Mouse (Mus musculus): ENCODE results near the gene Tnni2. TPM values are rescaled to one million over a fixed set of nuclear protein-coding genes. Genes with fewer than 3 reads are reported as not detected.

The Tnni2 gene
- total RNA-seq, 2 experiments from 2014 or later = 5.7 to 7.8 TPM

GRCm38 (mm10) chr7:142425641-142426213 is 15.9 kb upstream of the Tnni2 start:
- intact Hi-C loops (cut with DNase I) = no loop called here
- DNase-seq = peak; percentile 51 to 59

DNA sequence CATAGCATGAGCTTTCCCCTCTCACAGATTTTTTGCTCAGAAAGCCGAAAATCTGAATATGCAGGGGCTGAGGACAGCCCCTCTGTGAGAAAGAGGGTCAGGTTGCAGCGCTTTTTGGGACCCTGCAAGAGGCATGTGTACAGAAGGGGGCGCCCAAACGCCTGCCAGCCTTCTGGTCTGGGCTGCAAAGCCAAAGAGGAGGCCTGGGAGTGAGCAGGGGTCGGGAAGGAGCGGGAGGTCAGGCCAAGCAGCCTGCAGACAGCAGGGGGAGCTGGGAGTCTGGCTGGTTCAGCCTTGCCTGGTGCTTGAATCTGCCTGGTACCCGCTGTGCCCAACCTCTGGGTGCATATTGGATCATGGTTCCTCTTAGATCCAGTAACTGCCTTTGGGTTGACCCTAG is 13.4 kb upstream of the Tnni2 start:
- peak; percentile 44 to 53 for DNase-seq
- intact Hi-C loops (cut with DNase I) = no loop called here

- peak; percentile 43 to 62 for DNase-seq
These were observed 11.4 kb upstream of the Tnni2 start for GRCm38 (mm10) chr7:142430160-142430678.

GRCm38 (mm10) chr7:142431106-142431505 is 10.5 kb upstream of the Tnni2 start:
- intact Hi-C loops (cut with DNase I) = loop anchor here (5.0 kb wide), 1 partner anchor 59 kb away; the partner anchor contains the start of gene Ifitm10
- no peak for DNase-seq

More at GRCm38 (mm10) chr7:142430160-142430678, 11.4 kb upstream of the Tnni2 start:
- intact Hi-C loops (cut with DNase I) = loop anchor here (5.0 kb wide), 1 partner anchor 58 kb away; the partner anchor contains the start of gene Ifitm10

DNA sequence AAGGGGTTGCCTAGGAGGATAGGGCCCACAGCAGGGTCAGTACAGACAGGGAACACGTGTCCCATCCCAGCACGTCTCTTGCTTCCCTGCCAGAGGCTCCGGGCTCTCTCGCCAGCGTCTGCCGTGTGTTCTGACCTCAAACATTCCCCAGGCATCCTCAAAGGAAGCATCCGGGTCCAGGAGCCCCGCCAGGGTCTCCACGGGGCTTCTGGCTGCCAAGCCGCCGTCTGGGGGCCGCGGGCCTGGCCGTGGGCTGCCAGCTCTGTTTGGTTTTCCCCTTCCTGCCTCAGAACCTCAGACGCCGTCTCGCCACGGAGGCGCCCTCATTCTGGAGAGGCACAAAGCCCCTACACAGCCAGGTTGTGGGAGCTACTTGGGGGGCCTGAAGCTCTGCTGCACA is 8.0 kb upstream of the Tnni2 start:
- intact Hi-C loops (cut with DNase I) = loop anchor here (5.0 kb wide), 1 partner anchor 61 kb away; the partner anchor contains the start of gene Ifitm10
- DNase-seq = no peak

DNA sequence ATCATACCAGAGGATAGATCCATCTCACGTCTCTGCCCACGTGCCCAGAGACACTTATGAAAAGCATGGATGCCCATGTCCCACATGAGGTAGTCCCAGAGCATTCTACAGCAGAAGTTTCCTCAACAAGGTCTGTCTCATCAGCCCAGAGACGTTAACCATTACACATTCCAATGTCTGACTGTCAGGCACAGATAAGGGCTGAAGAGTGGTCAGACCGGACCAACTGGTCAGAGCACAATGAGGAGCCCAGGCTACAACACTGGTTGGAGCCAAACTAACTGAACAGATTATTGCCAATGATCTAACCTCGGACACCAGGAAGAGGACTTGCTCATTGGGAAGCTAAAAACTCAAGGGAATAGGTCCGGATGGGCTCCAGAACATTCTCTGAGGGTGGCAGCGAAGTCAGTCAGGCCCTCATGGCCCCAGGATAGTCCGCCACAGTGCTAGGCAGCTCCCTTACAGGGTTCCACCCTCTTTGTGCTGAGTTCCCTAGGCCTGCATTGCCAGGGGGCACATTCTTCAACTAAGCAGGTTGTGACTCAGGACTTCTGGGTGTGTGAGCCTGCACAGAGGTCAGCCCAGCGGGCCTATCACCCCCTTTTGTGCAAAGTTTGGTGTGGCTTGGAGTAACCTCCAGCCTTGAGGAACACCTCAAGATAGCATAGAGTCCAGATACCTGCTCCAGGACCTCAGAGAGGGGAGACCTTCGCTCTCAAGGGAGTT is 7.3 kb upstream of the Tnni2 start, which contains the start of gene Syt8:
Syt8 (plus strand) TSS at position 714 of the 729 bp plus-strand sequence.
- intact Hi-C loops (cut with DNase I) = loop anchor here (5.0 kb wide), 1 partner anchor 62 kb away; the partner anchor contains the start of gene Ifitm10
- no peak for DNase-seq

DNA sequence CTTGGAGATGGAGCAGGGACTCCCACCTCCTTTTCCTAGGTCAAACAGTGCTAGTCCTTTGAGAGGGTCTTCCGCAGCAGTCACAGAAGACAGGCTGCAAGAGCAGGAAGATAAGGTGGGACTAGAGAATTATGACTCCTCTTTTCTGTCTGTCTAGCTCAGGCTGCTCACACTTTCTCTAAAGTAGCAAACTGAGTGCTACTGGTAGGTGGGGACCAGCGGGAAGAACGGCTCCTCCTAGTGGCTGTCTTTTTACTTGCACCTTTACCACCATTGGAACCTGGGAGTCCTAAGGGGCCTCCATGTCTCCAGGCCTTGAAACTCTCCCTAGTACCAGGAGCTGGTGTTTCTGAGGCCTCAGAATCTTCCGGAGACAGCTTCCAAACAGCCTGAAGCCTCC is 6.1 kb upstream of the Tnni2 start:
- intact Hi-C loops (cut with DNase I) = loop anchor here (1.0 to 5.0 kb wide), 2 partner anchors 101 to 118 kb away; no protein-coding TSS in a partner anchor
- peak; percentile 66 to 86 for DNase-seq

GRCm38 (mm10) chr7:142437324-142437723 is 4.3 kb upstream of the Tnni2 start:
- intact Hi-C loops (cut with DNase I) = loop anchor here (5.0 kb wide), 1 partner anchor 120 kb away; no protein-coding TSS in a partner anchor
- DNase-seq = no peak

GRCm38 (mm10) chr7:142439966-142440365 is 1.6 kb upstream of the Tnni2 start:
- no peak for DNase-seq
- intact Hi-C loops (cut with DNase I) = loop anchor here (1.0 to 5.0 kb wide), 5 partner anchors 57 to 232 kb away; no protein-coding TSS in a partner anchor

DNA sequence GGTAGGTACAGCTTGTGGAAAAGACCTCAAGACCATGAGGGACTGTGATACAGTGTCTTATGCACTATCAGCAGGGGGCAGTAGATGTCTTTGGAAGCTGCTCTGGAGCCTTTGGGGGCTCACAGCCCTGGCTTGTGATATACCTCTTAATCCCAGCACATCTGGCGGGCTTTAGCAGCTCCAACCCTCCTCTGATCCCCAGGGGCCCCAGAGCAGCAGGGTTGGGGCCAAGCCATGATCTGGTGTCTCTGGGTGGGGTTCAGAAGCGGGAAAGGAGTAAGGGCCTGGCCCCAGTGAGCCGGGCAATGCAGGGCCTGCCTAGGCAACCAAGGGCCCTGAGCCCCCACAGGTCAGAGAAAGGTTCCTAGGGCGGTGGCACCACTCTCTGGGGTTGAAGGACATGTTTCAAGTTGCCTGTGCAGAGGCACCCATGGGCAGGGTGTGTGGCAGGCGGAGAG is 922 bp upstream of the Tnni2 start:
- DNase-seq = peak; percentile 59 to 79
- intact Hi-C loops (cut with DNase I) = loop anchor here (1.0 to 5.0 kb wide), 4 partner anchors 57 to 232 kb away; no protein-coding TSS in a partner anchor

- no peak for DNase-seq
- intact Hi-C loops (cut with DNase I) = loop anchor here (5.0 kb wide), 2 partner anchors 95 to 230 kb away; no protein-coding TSS in a partner anchor
These were observed 686 bp downstream of the Tnni2 start for GRCm38 (mm10) chr7:142442081-142442907.

GRCm38 (mm10) chr7:142442908-142443420 is 1.4 kb downstream of the Tnni2 start:
- no peak for DNase-seq
- intact Hi-C loops (cut with DNase I) = loop anchor here (5.0 kb wide), 2 partner anchors 94 to 229 kb away; no protein-coding TSS in a partner anchor

GRCm38 (mm10) chr7:142443474-142443873 is 1.9 kb downstream of the Tnni2 start:
- intact Hi-C loops (cut with DNase I) = loop anchor here (5.0 kb wide), 2 partner anchors 94 to 229 kb away; no protein-coding TSS in a partner anchor

GRCm38 (mm10) chr7:142444171-142444570 is 2.6 kb downstream of the Tnni2 start:
- intact Hi-C loops (cut with DNase I) = loop anchor here (5.0 kb wide), 2 partner anchors 93 to 228 kb away; no protein-coding TSS in a partner anchor
- no peak for DNase-seq

More at GRCm38 (mm10) chr7:142443474-142443873, 1.9 kb downstream of the Tnni2 start:
- DNase-seq = no peak

GRCm38 (mm10) chr7:142445324-142445723 is 3.7 kb downstream of the Tnni2 start:
- intact Hi-C loops (cut with DNase I) = no loop called here
- DNase-seq = no peak

- no peak for DNase-seq
- intact Hi-C loops (cut with DNase I) = no loop called here
These were observed 4.7 kb downstream of the Tnni2 start for GRCm38 (mm10) chr7:142446264-142446663.

GRCm38 (mm10) chr7:142449038-142449617 is 7.5 kb downstream of the Tnni2 start:
- no peak for DNase-seq
- intact Hi-C loops (cut with DNase I) = no loop called here

GRCm38 (mm10) chr7:142454706-142455105 is 13.1 kb downstream of the Tnni2 start:
- intact Hi-C loops (cut with DNase I) = no loop called here
- no peak for DNase-seq

DNA sequence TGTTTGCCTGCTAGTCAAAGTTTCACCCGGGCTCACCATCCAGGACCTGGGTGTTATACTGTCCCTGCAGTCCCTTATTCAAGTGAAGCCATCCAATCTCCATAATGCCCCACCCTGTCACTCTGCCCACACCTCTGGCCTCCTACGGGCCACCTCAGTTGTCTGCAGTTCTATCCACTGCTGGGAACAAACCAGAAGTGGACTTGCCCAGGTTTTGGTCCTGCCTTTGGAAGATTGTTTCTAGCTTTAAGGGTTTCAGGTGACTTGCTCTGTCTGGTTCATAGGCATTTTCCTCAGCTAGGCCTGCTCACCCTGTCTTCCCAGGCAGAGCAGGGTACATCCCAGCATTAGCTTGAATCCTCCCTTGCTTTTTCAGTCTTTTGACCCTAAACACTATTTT is 13.6 kb downstream of the Tnni2 start:
- no peak for DNase-seq
- intact Hi-C loops (cut with DNase I) = no loop called here
